Mouse (Mus musculus) G1E (cell line): ENCODE results near the gene Kdm2b. TPM values are rescaled to one million over a fixed set of nuclear protein-coding genes. Genes with fewer than 3 reads are reported as not detected.

Experiments used
- ATAC-seq: 2 replicates; pipeline ENCODE4 v1.8.0; 2016; ENCODE audit warnings: mild to moderate bottlenecking; ENCODE audit not compliant: insufficient number of reproducible peaks, poor library complexity, low FRiP score, severe bottlenecking; ENCODE audit errors: extremely low read depth
- DNase-seq: peaks from one replicate; pipeline ENCODE4 v3.0.0; 2012; ENCODE audit warnings: low spot score
- H3K27me3 ChIP-seq: 2 replicates; pipeline ENCODE4 v1.6.1; 2012; ENCODE audit warnings: mild to moderate bottlenecking, low read length, inconsistent platforms; ENCODE audit not compliant: insufficient read depth
- H3K36me3 ChIP-seq: replicated peaks from 2 replicates; pipeline ENCODE3; 2012; ENCODE audit warnings: mild to moderate bottlenecking, inconsistent platforms
- H3K4me1 ChIP-seq: 2 replicates; pipeline ENCODE4 v1.6.1; 2012; ENCODE audit warnings: low read depth, low read length, inconsistent platforms, mixed read lengths; ENCODE audit not compliant: insufficient read depth
- H3K4me3 ChIP-seq: 2 replicates; pipeline ENCODE4 v1.5.1; 2012; ENCODE audit warnings: low read depth, mild to moderate bottlenecking, inconsistent platforms, low read length, moderate library complexity, mixed read lengths
- H3K9me3 ChIP-seq: replicated peaks from 2 replicates; pipeline ENCODE4 v1.6.1; 2012; ENCODE audit warnings: inconsistent platforms
- CTCF ChIP-seq: IDR thresholded peaks from 2 replicates; pipeline ENCODE4 v1.5.1; 2012; ENCODE audit warnings: low read depth, low read length, inconsistent platforms, mixed read lengths
- GATA1 ChIP-seq: IDR thresholded peaks from 2 replicates; pipeline ENCODE4 v1.6.1; 2012; ENCODE audit warnings: borderline replicate concordance, low read length, inconsistent platforms, mixed read lengths
- GATA2 ChIP-seq: IDR thresholded peaks from 2 replicates; pipeline ENCODE4 v1.6.1; 2012; ENCODE audit warnings: low read depth, low read length, inconsistent platforms, borderline replicate concordance
- POLR2AphosphoS5 ChIP-seq: IDR thresholded peaks from 2 replicates; pipeline ENCODE4 v1.6.1; 2012; ENCODE audit warnings: low read depth, low read length, inconsistent platforms; ENCODE audit not compliant: insufficient replicate concordance
- TAL1 ChIP-seq: conservative IDR thresholded peaks from 2 replicates; pipeline ENCODE4 v1.6.1; 2012; ENCODE audit warnings: low read depth, low read length, inconsistent platforms, mixed read lengths
- polyA plus RNA-seq: library from polyadenylated mRNA; stranded (reverse); fragments of >175 nt; gene quantifications from 2 replicates; pipeline ENCODE4 v1.2.3, GENCODE M21; 2012
- total RNA-seq, 2 experiments: library from RNA; stranded (forward) in 1 of 2; stranded (reverse) in 1 of 2; fragments of 200-1000 nt in 1 of 2; fragments of >200 nt in 1 of 2; fragmentation: Nextera tagmentation in 1 of 2; gene quantifications; 2 replicates each; pipeline ENCODE4 v1.2.3; 2014 to 2017

Gene Kdm2b
- total and polyA plus RNA-seq, 3 experiments = 17.5 to 38.4 (median 27.0) TPM

GRCm38 (mm10) chr5:122887033-122887432 is 102.6 kb downstream of the Kdm2b start:
- ATAC-seq (no peak), DNase-seq (no peak)
- Histone ChIP-seq H3K27me3 (no peaks in the 10 kb centered on the region), H3K36me3 (peaks cover 45% of the 10 kb centered on the region), H3K9me3 (no peaks in the 10 kb centered on the region), H3K4me1 (no peaks in the 10 kb centered on the region; the same call in 1 of the 2 replicates), H3K4me3 (no peak overlapping the region)
- TF ChIP-seq TAL1 (no peak), GATA1 (no peak), GATA2 (no peak), POLR2AphosphoS5 (no peak), CTCF (no peak)

DNA sequence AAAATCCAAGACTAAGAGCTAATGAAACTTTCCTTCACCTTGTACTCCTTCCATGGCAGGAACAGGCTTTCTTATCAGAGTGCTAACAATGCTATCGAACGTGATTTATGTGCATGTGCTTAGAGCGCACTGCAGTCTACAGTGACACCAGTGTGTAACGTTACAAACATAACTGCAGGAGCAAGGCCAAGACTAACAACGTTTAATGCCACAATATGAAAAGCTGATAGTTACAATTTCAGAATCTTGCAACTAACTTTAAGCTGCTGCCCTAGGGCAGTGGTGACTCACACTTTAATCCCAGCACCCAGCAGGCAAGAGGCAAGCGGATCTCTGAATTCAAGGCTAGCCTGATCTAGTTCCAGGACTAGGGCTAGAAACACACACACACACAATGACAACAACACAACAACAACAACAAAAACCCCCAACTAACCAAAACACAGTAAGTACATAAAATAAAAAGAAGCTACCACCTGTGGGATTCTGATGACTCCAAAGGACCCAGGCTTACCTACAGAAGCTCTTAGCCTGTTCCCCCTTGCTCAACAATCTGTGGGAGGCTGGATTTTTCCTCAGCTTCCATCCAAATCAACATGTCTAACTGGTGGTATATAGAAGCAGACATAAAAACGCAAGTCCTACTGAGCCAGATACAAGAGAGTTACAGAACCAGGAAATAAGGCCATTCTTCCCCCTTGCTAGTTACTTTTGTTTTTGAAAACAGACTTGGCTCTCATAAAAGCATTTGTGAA is 104.9 kb downstream of the Kdm2b start:
- peaks cover 61% of the 10 kb centered on the region for H3K36me3 ChIP-seq
- no peak for DNase-seq
- H3K9me3 ChIP-seq = no peaks in the 10 kb centered on the region
- no peak for ATAC-seq
- H3K4me1 ChIP-seq = no peaks in the 10 kb centered on the region; the same call in 1 of the 2 replicates
- no peak for TF ChIP-seq POLR2AphosphoS5
- TF ChIP-seq GATA1 = no peak
- no peak for TF ChIP-seq GATA2
- TF ChIP-seq CTCF = no peak
- no peaks in the 10 kb centered on the region for H3K27me3 ChIP-seq
- no peak overlapping the region for H3K4me3 ChIP-seq

DNA sequence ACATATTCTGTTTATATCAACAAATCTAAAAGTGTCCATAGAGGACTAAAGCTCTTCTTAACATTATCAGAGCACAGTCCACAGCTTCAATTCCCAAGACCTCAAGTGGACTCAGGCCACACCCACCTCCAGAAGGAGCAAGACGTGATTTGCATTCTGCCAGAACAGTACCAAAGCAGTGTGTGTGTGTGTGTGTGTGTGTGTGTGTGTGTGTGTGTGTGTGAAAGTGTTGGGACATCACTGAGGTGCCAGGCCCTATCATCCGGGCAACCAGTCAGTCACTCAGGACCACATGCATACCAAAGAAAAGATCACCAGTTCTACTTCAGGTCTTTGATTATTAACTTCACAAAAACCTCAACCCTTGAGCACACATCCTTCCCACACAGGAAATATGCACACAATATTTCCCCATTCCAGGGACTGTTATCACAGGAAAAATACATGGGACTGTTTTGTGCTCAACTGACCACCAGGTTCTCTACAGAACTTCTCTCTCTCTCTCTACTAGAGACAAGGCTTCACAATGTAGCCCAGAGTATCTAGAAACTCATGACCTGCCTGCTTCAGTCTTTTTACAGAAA is 105.9 kb downstream of the Kdm2b start:
- no peak overlapping the region for H3K4me3 ChIP-seq
- no peak for TF ChIP-seq GATA1
- no peak for TF ChIP-seq POLR2AphosphoS5
- TF ChIP-seq CTCF = no peak
- no peak for TF ChIP-seq GATA2
- no peak for TF ChIP-seq TAL1
- ATAC-seq (no peak), DNase-seq (no peak)
- peaks cover 66% of the 10 kb centered on the region for H3K36me3 ChIP-seq
- H3K9me3 ChIP-seq = no peaks in the 10 kb centered on the region
- H3K27me3 ChIP-seq = no peaks in the 10 kb centered on the region
- H3K4me1 ChIP-seq = no peaks in the 10 kb centered on the region; the same call in 1 of the 2 replicates

- no peak overlapping the region for H3K4me3 ChIP-seq
- ATAC-seq (no peak), DNase-seq (no peak)
- H3K4me1 ChIP-seq = no peaks in the 10 kb centered on the region; the same call in 1 of the 2 replicates
- peaks cover 66% of the 10 kb centered on the region for H3K36me3 ChIP-seq
- no peak for TF ChIP-seq CTCF
- no peak for TF ChIP-seq GATA2
- no peak for TF ChIP-seq POLR2AphosphoS5
- no peak for TF ChIP-seq TAL1
- TF ChIP-seq GATA1 = no peak
- H3K27me3 ChIP-seq = no peaks in the 10 kb centered on the region
- no peaks in the 10 kb centered on the region for H3K9me3 ChIP-seq
Observed at GRCm38 (mm10) chr5:122883237-122883636, 106.4 kb downstream of the Kdm2b start.

DNA sequence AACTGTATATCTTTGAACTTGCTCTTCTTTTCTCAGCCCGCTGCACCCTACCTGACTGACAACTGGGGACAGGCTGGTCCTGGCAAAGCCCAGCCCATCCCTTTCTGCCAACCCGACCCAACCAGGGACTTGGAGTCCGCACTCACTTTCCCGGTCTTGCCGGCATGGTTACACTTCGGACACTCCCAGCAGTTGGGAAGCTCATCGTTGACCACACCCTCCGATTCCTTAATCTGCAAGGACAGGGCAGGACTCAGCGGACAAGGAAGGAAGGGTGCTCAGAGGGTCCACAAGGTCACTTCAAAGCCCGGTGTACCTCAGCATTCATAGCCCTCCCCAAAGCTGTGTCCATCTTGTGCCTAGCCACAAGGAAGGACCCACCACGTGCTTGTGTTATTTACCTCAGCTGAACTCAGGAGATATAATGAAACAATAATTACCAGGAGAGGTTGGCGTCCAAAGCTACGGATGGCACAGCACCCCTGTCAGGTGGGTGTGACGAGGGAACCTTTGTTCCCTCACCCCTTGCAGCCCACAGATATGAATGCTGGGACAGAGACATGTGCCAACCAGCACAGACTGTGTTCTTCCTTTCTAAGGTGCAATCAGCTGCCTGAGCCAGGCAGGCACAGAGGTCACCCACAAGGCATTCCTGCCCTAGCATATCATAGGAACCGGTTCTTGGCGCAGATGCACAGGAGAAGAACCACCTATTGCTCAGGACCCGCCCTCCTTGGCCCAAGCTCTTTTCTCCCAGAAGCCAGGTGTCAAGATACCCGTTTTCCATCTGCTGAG is 107.2 kb downstream of the Kdm2b start:
- Histone ChIP-seq H3K9me3 (no peaks in the 10 kb centered on the region), H3K4me3 (no peak overlapping the region), H3K27me3 (no peaks in the 10 kb centered on the region), H3K36me3 (peaks cover 70% of the 10 kb centered on the region), H3K4me1 (no peaks in the 10 kb centered on the region)
- DNase-seq = no peak
- TF ChIP-seq TAL1 (no peak), POLR2AphosphoS5 (no peak), GATA1 (no peak), GATA2 (no peak), CTCF (no peak)
- ATAC-seq = no peak

- Histone ChIP-seq H3K9me3 (no peaks in the 10 kb centered on the region), H3K4me3 (no peak overlapping the region), H3K27me3 (no peaks in the 10 kb centered on the region), H3K4me1 (no peaks in the 10 kb centered on the region), H3K36me3 (peaks cover 79% of the 10 kb centered on the region)
- no peak for ATAC-seq
- peak; percentile 64 for DNase-seq
- TF ChIP-seq GATA1 (no peak), CTCF (peak; percentile 74)
Observed at GRCm38 (mm10) chr5:122881313-122881712, 108.3 kb downstream of the Kdm2b start.
